Comparison of ENCODE assay signal across 16 mouse cellular contexts in the genomic region with DNA sequence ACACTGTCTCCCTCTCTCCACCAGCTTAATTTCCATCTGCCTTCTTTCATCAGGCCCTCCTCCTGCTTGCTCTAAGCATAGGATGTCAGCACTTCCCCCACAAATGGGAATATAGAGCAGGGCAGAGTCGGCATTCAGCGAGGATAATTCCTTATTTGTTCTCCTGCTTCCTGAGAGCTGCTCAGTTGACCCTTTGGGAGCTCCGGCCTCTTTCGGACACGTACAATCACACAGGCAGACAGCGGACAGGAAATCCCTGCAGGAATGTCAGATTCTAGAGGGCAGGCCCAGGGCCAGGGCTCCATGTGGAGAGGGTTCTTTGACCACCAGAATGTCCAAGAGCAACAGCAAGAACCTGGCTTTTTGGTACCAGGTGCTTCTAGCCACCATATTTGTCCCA. TPM values are rescaled to one million over a fixed set of nuclear protein-coding genes. Genes with fewer than 3 reads are reported as not detected.
A peak's percentile ranks its signal among the peaks of the same experiment; 100 is the strongest.
DNase-seq lines count a peak whose midpoint lies in the region; ATAC-seq and TF ChIP-seq lines count a peak whose summit lies in the region.
"Had no signal": no experiment of that assay in that cellular context is flagged by ENCODE, and none has a peak within 500 bp of the region (broad histone marks: within the 10 kb centered on the region; RNA-seq: fewer than 3 reads in every experiment).

No protein-coding gene starts in this region.

- H3K27ac ChIP-seq in forebrain, embryonic 10.5 days, result 0 out of 2 replicates have a peak overlapping the region, but pooled peaks have one; percentile 25
- no peak overlapping the region for H3K27ac ChIP-seq in forebrain, postnatal 0 days (ENCODE audit: low read depth, low read length)
- no peak overlapping the region for H3K27ac ChIP-seq in kidney, postnatal 0 days
- H3K27ac ChIP-seq: embryonic facial prominence, embryonic 12.5 days; heart, embryonic 13.5 days; lung, embryonic 15.5 days had no signal

- 3% methylated on average over 6 of the region's 6 CpGs for WGBS in forebrain, embryonic 10.5 days
- 13% methylated on average over 6 of the region's 6 CpGs for WGBS in forebrain, postnatal 0 days
- WGBS in kidney, postnatal 0 days, result 24% methylated on average over 6 of the region's 6 CpGs

- no peak overlapping the region for H3K4me3 ChIP-seq in forebrain, embryonic 10.5 days
- H3K4me3 ChIP-seq in forebrain, postnatal 0 days (ENCODE audit: low read depth, low read length), result no peak overlapping the region
- H3K4me3 ChIP-seq in kidney, postnatal 0 days (replicated peaks; ENCODE audit: low read depth, low read length), result no peak overlapping the region
- H3K4me3 ChIP-seq: embryonic facial prominence, embryonic 12.5 days; heart, embryonic 13.5 days; lung, embryonic 15.5 days had no signal

- ATAC-seq in forebrain, postnatal 0 days, result no peak
- no peak for ATAC-seq in kidney, postnatal 0 days (replicated peaks; ENCODE audit: low FRiP score, low read depth)

- no peaks in the 10 kb centered on the region for H3K9me3 ChIP-seq in forebrain, embryonic 10.5 days
- H3K9me3 ChIP-seq in forebrain, postnatal 0 days (ENCODE audit: low read length), result no peaks in the 10 kb centered on the region
- no peaks in the 10 kb centered on the region for H3K9me3 ChIP-seq in kidney, postnatal 0 days (replicated peaks; ENCODE audit: low read length)
- H3K9me3 ChIP-seq: embryonic facial prominence, embryonic 12.5 days; heart, embryonic 13.5 days; lung, embryonic 15.5 days had no signal

- H3K36me3 ChIP-seq in forebrain, embryonic 10.5 days (replicated peaks), result no peaks in the 10 kb centered on the region
- H3K36me3 ChIP-seq in forebrain, postnatal 0 days (ENCODE audit: insufficient read depth), result no peaks in the 10 kb centered on the region
- no peaks in the 10 kb centered on the region for H3K36me3 ChIP-seq in kidney, postnatal 0 days (ENCODE audit: insufficient read depth, low read length)
- H3K36me3 ChIP-seq: embryonic facial prominence, embryonic 12.5 days; heart, embryonic 13.5 days; lung, embryonic 15.5 days had no signal

- no peak overlapping the region for H3K9ac ChIP-seq in forebrain, postnatal 0 days
- H3K9ac ChIP-seq in kidney, postnatal 0 days (ENCODE audit: low read depth, low read length), result no peak overlapping the region
- H3K9ac ChIP-seq: embryonic facial prominence, embryonic 12.5 days; heart, embryonic 13.5 days; lung, embryonic 15.5 days had no signal

- H3K4me1 ChIP-seq in forebrain, embryonic 10.5 days, result peaks cover 31% of the 10 kb centered on the region
- no peaks in the 10 kb centered on the region for H3K4me1 ChIP-seq in forebrain, postnatal 0 days (ENCODE audit: insufficient read depth)
- H3K4me1 ChIP-seq in kidney, postnatal 0 days (replicated peaks; ENCODE audit: insufficient read depth, low read length), result no peaks in the 10 kb centered on the region
- H3K4me1 ChIP-seq: embryonic facial prominence, embryonic 12.5 days; lung, embryonic 15.5 days had no signal

- no peak for TF ChIP-seq CTCF in forebrain, postnatal 0 days (IDR thresholded peaks at IDR 0.05; ENCODE audit: low read depth)
- no peak for TF ChIP-seq CTCF in kidney, postnatal 0 days (IDR thresholded peaks at IDR 0.05; ENCODE audit: low read depth)

- H3K4me2 ChIP-seq in forebrain, postnatal 0 days (ENCODE audit: low read depth), result no peak overlapping the region
- no peak overlapping the region for H3K4me2 ChIP-seq in kidney, postnatal 0 days (ENCODE audit: low read length)
- H3K4me2 ChIP-seq: embryonic facial prominence, embryonic 12.5 days; heart, embryonic 13.5 days; lung, embryonic 15.5 days had no signal

- peak; percentile 23 for DNase-seq in forebrain, embryonic 10.5 days (ENCODE audit: extremely low spot score, low spot score)
- DNase-seq in forebrain, postnatal 0 days, result no peak
- peak; percentile 18 for DNase-seq in kidney, postnatal 0 days (ENCODE audit: low spot score)
- DNase-seq in kidney, adult 8-10 months, result no peak
- peak; percentile 66 for DNase-seq in cerebellum, adult 9-11 months
- peak; percentile 22 for DNase-seq in mesoderm, embryonic 11.5 days (ENCODE audit: low read depth, low spot score)
- no peak for DNase-seq in thymus, postnatal 14 days
- no peak for DNase-seq in adrenal gland, adult 8-10 months
- DNase-seq: adrenal gland, postnatal 25 days; B cell, adult 2 months; right cerebral cortex, adult 18-20 months; thymus, postnatal 25 days had no signal

- H3K27me3 ChIP-seq in forebrain, embryonic 10.5 days (ENCODE audit: poor library complexity, severe bottlenecking), result peaks cover 39% of the 10 kb centered on the region
- no peaks in the 10 kb centered on the region for H3K27me3 ChIP-seq in forebrain, postnatal 0 days (ENCODE audit: insufficient read depth, low read length)
- H3K27me3 ChIP-seq in kidney, postnatal 0 days (ENCODE audit: insufficient read depth, low read length), result no peaks in the 10 kb centered on the region
- H3K27me3 ChIP-seq: embryonic facial prominence, embryonic 12.5 days; lung, embryonic 15.5 days had no signal

RNA-seq across cellular contexts. Expression of gene Cnpy1, which starts 9.5 kb away (rescaled TPM):
- 0.79 and 1.6 TPM in 2 replicates for polyA plus RNA-seq in forebrain, embryonic 10.5 days (2016; fragmentation: Nextera tagmentation; extraction: Ambion mirVana)
- total RNA-seq in forebrain, postnatal 0 days (2014; rRNA removed), result 0.38 and 1.6 TPM in 2 replicates
- polyA plus RNA-seq in forebrain, postnatal 0 days (2015; fragmentation: Nextera tagmentation; extraction: Ambion mirVana), result 0.40 and 0.44 TPM in 2 replicates
- polyA plus RNA-seq in kidney, postnatal 0 days (2015; fragmentation: Nextera tagmentation; extraction: Ambion mirVana), result 0.08 and 0.10 TPM in 2 replicates
- not detected for total RNA-seq in adrenal gland, adult 8-10 months (2022)
- total RNA-seq: adrenal gland, postnatal 25 days; left cerebral cortex, postnatal 25 days had no signal
- polyA plus RNA-seq: heart, embryonic 13.5 days had no signal

Comparison
In these comparisons a context has a peak if more than half of its experiments do, and no peak if none do; other contexts are left out.
1. DNase-seq: peak in forebrain, embryonic 10.5 days (single experiment), kidney, postnatal 0 days (single experiment), cerebellum, adult 9-11 months (single experiment) and mesoderm, embryonic 11.5 days (single experiment); none in forebrain, postnatal 0 days (single experiment), kidney, adult 8-10 months (0 of 2), thymus, postnatal 14 days (single experiment) and adrenal gland, adult 8-10 months (single experiment).